Mouse (Mus musculus) ES-E14 (cell line): ENCODE measurements around the gene Acsf2. TPM values are rescaled to one million over a fixed set of nuclear protein-coding genes. Genes with fewer than 3 reads are reported as not detected.

Experiments used
- DNase-seq: peaks from one replicate; pipeline ENCODE4 v3.0.0-alpha.2; 2013; ENCODE audit warnings: low read depth, low spot score
- H3K27ac ChIP-seq: 2 replicates; pipeline ENCODE4 v1.5.1; 2012; ENCODE audit warnings: low read depth, mild to moderate bottlenecking, low read length, moderate library complexity, mixed read lengths; ENCODE audit not compliant: poor library complexity, insufficient read depth, severe bottlenecking
- H3K36me3 ChIP-seq: 2 replicates; pipeline ENCODE4 v1.6.1; 2012; ENCODE audit warnings: mild to moderate bottlenecking, low read length, moderate library complexity, mixed read lengths; ENCODE audit not compliant: control insufficient read depth, poor library complexity, insufficient read depth, severe bottlenecking
- H3K4me1 ChIP-seq, 2 experiments: fragments of 150-350 bp in 1 of 2; sonication (generic) in 1 of 2; 2 replicates each; pipeline ENCODE4 v1.6.1; 2012; ENCODE audit warnings: low read length in 2 of 2, mild to moderate bottlenecking in 1 of 2, mixed read lengths in 1 of 2; ENCODE audit not compliant: control insufficient read depth in 2 of 2, insufficient read depth in 2 of 2, poor library complexity in 1 of 2
- H3K4me3 ChIP-seq, 2 experiments: fragments of 150-350 bp in 1 of 2; sonication (generic) in 1 of 2; 2 replicates each; pipeline ENCODE4 v1.5.1; 2012; ENCODE audit warnings: low read length in 2 of 2, low read depth in 1 of 2, mild to moderate bottlenecking in 1 of 2, mixed read lengths in 1 of 2; ENCODE audit not compliant: insufficient read depth in 1 of 2, poor library complexity in 1 of 2, severe bottlenecking in 1 of 2
- H3K9ac ChIP-seq: 2 replicates; pipeline ENCODE4 v1.6.1; 2012; ENCODE audit warnings: low read depth, mild to moderate bottlenecking, low read length, mixed read lengths; ENCODE audit not compliant: poor library complexity, insufficient read depth, severe bottlenecking
- H3K9me3 ChIP-seq: fragments of 150-350 bp; sonication (generic); 2 replicates; pipeline ENCODE4 v1.6.1; 2012; ENCODE audit warnings: low read depth, mild to moderate bottlenecking, low read length; ENCODE audit not compliant: control insufficient read depth, insufficient read depth
- CHD2 ChIP-seq: IDR thresholded peaks from 2 replicates; pipeline ENCODE4 v1.6.1; 2014; ENCODE audit warnings: mild to moderate bottlenecking, low read depth, low read length, inconsistent platforms
- HCFC1 ChIP-seq: IDR thresholded peaks from 2 replicates; pipeline ENCODE4 v1.6.1; 2012; ENCODE audit warnings: low read length, inconsistent platforms, borderline replicate concordance; ENCODE audit not compliant: insufficient read depth
- MAFK ChIP-seq: IDR thresholded peaks from 2 replicates; pipeline ENCODE4 v1.6.1; 2014; ENCODE audit warnings: mild to moderate bottlenecking, low read depth, low read length, inconsistent platforms; ENCODE audit not compliant: insufficient read depth
- ZC3H11A ChIP-seq: IDR thresholded peaks from 2 replicates; pipeline ENCODE4 v1.6.1; 2012; ENCODE audit warnings: low read depth, mild to moderate bottlenecking, inconsistent platforms, low read length, borderline replicate concordance
- ZNF384 ChIP-seq: IDR thresholded peaks from 2 replicates; pipeline ENCODE4 v1.6.1; 2012; ENCODE audit warnings: low read depth, low read length, inconsistent platforms
- in situ Hi-C, 2 experiments: fragments of 600-800 bp; cut with MboI; formaldehyde crosslinking; loops; one replicate each; pipeline ENCODE4 v1.15.1; 2025; ENCODE audit warnings: low sequenced_read_pairs in 2 of 2, inconsistent platforms in 1 of 2; ENCODE audit not compliant: unreplicated experiment in 2 of 2
- total RNA-seq: library from RNA; depleted of rRNA; stranded (reverse); fragments of 300-350 nt; gene quantifications from 2 replicates; pipeline ENCODE4 v1.2.3, GENCODE M21; 2012

Acsf2 gene
- total RNA-seq, 1 experiment, result 7.4 TPM

GRCm38 (mm10) chr11:94634431-94634830 lies 32.8 kb upstream of the Acsf2 start:
- Histone ChIP-seq H3K4me3 (no peak overlapping the region), H3K9me3 (no peaks in the 10 kb centered on the region), H3K4me1 (peaks cover 0 to 12% of the 10 kb centered on the region in 2 experiments; a peak in 2 of 4 replicates), H3K27ac (no peak overlapping the region), H3K36me3 (peaks cover 69% of the 10 kb centered on the region), H3K9ac (no peak overlapping the region)
- in situ Hi-C loops, result no loop called here
- no peak for DNase-seq
- TF ChIP-seq MAFK (no peak), CHD2 (no peak)

DNA sequence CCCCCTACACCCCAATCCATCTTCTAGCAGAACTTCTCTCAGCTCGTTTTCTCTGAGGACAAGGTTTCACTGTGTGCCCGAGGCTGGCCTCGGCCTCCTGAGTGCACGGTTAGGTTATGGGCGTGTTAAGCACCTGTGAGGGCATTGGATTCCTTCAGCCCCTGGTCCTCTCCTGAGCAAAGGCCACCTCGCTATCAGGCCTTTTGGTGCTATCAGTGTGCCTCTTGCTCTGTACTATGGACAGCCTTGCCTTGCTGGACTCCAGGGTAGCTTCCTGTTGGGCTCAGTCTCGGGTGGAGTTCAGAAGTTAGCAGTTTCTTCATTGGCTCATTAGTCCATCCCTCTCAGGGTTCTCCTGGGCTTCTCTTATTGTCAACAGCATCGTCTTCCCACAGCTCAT lies 31.3 kb upstream of the Acsf2 start:
- H3K4me3 ChIP-seq, result no peak overlapping the region
- H3K9ac ChIP-seq, result no peak overlapping the region
- H3K9me3 ChIP-seq, result no peaks in the 10 kb centered on the region
- peaks cover 58% of the 10 kb centered on the region for H3K36me3 ChIP-seq
- no peak for DNase-seq
- H3K4me1 ChIP-seq, result peaks cover 2 to 12% of the 10 kb centered on the region in 2 experiments; a peak in 3 of 4 replicates
- no peak overlapping the region for H3K27ac ChIP-seq
- TF ChIP-seq CHD2, result no peak
- TF ChIP-seq HCFC1, result no peak
- TF ChIP-seq ZNF384, result no peak
- TF ChIP-seq MAFK, result no peak
- no peak for TF ChIP-seq ZC3H11A
- in situ Hi-C loops, result no loop called here

DNA sequence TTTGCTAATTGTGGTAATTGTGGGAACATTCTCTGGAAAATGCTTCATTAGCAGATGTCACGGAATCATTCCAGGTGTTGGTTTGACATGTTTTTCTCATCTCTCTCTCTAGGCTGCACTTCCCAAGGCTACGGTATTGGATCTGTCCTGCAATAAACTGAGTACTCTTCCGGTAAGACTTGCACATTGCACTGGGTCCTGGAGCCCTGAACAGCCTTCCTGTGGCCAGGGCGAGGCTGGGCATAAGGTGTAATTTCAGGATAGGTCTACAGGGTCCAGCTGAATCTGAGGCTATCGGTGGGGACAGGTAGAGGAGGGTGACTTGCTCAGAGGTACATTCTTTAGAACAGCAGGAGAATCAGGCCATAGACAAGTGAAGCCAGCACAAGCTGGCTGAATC lies 30.3 kb upstream of the Acsf2 start:
- H3K9me3 ChIP-seq, result no peaks in the 10 kb centered on the region
- H3K9ac ChIP-seq, result no peak overlapping the region
- no peak for DNase-seq
- H3K36me3 ChIP-seq, result peaks cover 48% of the 10 kb centered on the region
- TF ChIP-seq MAFK, result no peak
- TF ChIP-seq ZC3H11A, result no peak
- TF ChIP-seq CHD2, result no peak
- TF ChIP-seq HCFC1, result no peak
- no peak for TF ChIP-seq ZNF384
- in situ Hi-C loops, result no loop called here
- peaks cover 2 to 12% of the 10 kb centered on the region in 2 experiments; a peak in 3 of 4 replicates for H3K4me1 ChIP-seq
- H3K4me3 ChIP-seq, result no peak overlapping the region
- H3K27ac ChIP-seq, result no peak overlapping the region

- TF ChIP-seq CHD2 (no peak), ZNF384 (no peak), HCFC1 (no peak), MAFK (no peak), ZC3H11A (no peak)
- in situ Hi-C loops, result no loop called here
- Histone ChIP-seq H3K27ac (peak overlapping the region; percentile 48), H3K9me3 (no peaks in the 10 kb centered on the region), H3K4me1 (peaks cover 2 to 12% of the 10 kb centered on the region in 2 experiments; a peak in 3 of 4 replicates), H3K9ac (peak overlapping the region; percentile 93), H3K4me3 (peak overlapping the region; percentile 88 to 98), H3K36me3 (peaks cover 33% of the 10 kb centered on the region)
- no peak for DNase-seq
Measured at GRCm38 (mm10) chr11:94630199-94631011, 28.7 kb upstream of the Acsf2 start.
